Mouse (Mus musculus) embryonic fibroblast, embryonic 13.5 days (primary cell): ENCODE data around the gene 1300017J02Rik.

ENCODE experiments used
- CTCF ChIP-seq: IDR thresholded peaks from 2 replicates; pipeline ENCODE4 v1.5.1; 2011; ENCODE audit warnings: mild to moderate bottlenecking, control low read depth, low read length, moderate library complexity, borderline replicate concordance; ENCODE audit not compliant: insufficient read depth
- POLR2A ChIP-seq: IDR thresholded peaks from 2 replicates; pipeline ENCODE4 v1.6.1; 2011; ENCODE audit warnings: low read depth, mild to moderate bottlenecking, control low read depth, low read length, moderate library complexity

- TF ChIP-seq POLR2A = no peak
- TF ChIP-seq CTCF = no peak
Measured at GRCm38 (mm10) chr9:103332663-103333062, 27.8 kb upstream of the 1300017J02Rik start.
